Comparison of ENCODE assay signal across 8 mouse cellular contexts in genomic region chr6:5255722-5256451, GRCm38 (mm10). TPM values are rescaled to one million over a fixed set of nuclear protein-coding genes. Genes with fewer than 3 reads are reported as not detected.
A peak's percentile ranks its signal among the peaks of the same experiment; 100 is the strongest.
DNase-seq lines count a peak whose midpoint lies in the region; ATAC-seq and TF ChIP-seq lines count a peak whose summit lies in the region.

Gene Pon3, minus strand, starts transcription at chr6:5256286.

- TF ChIP-seq CTCF in E14TG2a.4 (conservative IDR thresholded peaks at IDR 0.05; ENCODE audit: low read length), result no peak

- peak; percentile 79; the same call in 1 of the 2 replicates for ATAC-seq in forebrain, embryonic 11.5 days (replicated peaks; ENCODE audit: low FRiP score)

- WGBS in forebrain, embryonic 11.5 days, result 11% methylated on average over 16 of the region's 16 CpGs

- no peaks in the 10 kb centered on the region for H3K36me3 ChIP-seq in E14TG2a.4 (ENCODE audit: insufficient read depth, low read length)
- no peaks in the 10 kb centered on the region for H3K36me3 ChIP-seq in forebrain, embryonic 11.5 days (ENCODE audit: control insufficient read depth, insufficient read depth, low read length)

- intact Hi-C loops in heart, postnatal 25 days (cut with DNase I), result loop anchor here (5.0 kb wide), 1 partner anchor 41 kb away; the partner anchor contains the start of gene Pon2

- H3K9ac ChIP-seq in forebrain, embryonic 11.5 days (ENCODE audit: low read length), result peak within 1 kb of the TSS; percentile 2; the same call in 1 of the 2 replicates

- peak within 1 kb of the TSS; percentile 70 for H3K4me3 ChIP-seq in E14TG2a.4 (replicated peaks; ENCODE audit: low read length)
- peak within 1 kb of the TSS; percentile 5; the same call in 1 of the 2 replicates for H3K4me3 ChIP-seq in forebrain, embryonic 11.5 days (ENCODE audit: low read depth, low read length)

- DNase-seq in adrenal gland, postnatal 14 days, result peak; percentile 84
- peak; percentile 70 for DNase-seq in forebrain, embryonic 11.5 days (ENCODE audit: low spot score)
- DNase-seq in heart, postnatal 25 days (ENCODE audit: low spot score), result peak; percentile 53
- DNase-seq in kidney, postnatal 4 days, result peak; percentile 61 to 77
- peak; percentile 76 to 86 for DNase-seq in lung, postnatal 4 days
- DNase-seq in retina, postnatal 1 day, result peak; percentile 64
- DNase-seq in MN1 (ENCODE audit: low spot score), result no peak

- no peak within 1 kb of the TSS for H3K27ac ChIP-seq in forebrain, embryonic 11.5 days (ENCODE audit: low read depth, low read length)

- H3K4me1 ChIP-seq in E14TG2a.4 (replicated peaks; ENCODE audit: low read depth, low read length), result peaks cover 16% of the 10 kb centered on the region
- no peaks in the 10 kb centered on the region for H3K4me1 ChIP-seq in forebrain, embryonic 11.5 days (replicated peaks; ENCODE audit: control insufficient read depth, insufficient read depth, low read length)

- H3K4me2 ChIP-seq in forebrain, embryonic 11.5 days (ENCODE audit: low read depth, low read length, severe bottlenecking), result peak within 1 kb of the TSS; percentile 40

- H3K27me3 ChIP-seq in E14TG2a.4 (ENCODE audit: insufficient read depth, low read length), result peaks cover 11% of the 10 kb centered on the region; the same call in 1 of the 2 replicates
- no peaks in the 10 kb centered on the region for H3K27me3 ChIP-seq in forebrain, embryonic 11.5 days (ENCODE audit: control insufficient read depth, insufficient read depth, low read length)

- H3K9me3 ChIP-seq in E14TG2a.4 (ENCODE audit: low read length), result no peaks in the 10 kb centered on the region
- H3K9me3 ChIP-seq in forebrain, embryonic 11.5 days (ENCODE audit: control insufficient read depth, low read length), result no peaks in the 10 kb centered on the region

RNA-seq across cellular contexts. Expression of gene Pon3, which starts in this region (rescaled TPM):
- total RNA-seq in adrenal gland, postnatal 14 days (2021), result 115 and 118 TPM in 2 replicates
- 4.5 and 4.8 TPM in 2 replicates for polyA plus RNA-seq in forebrain, embryonic 11.5 days (2014; fragmentation: Nextera tagmentation; extraction: Ambion mirVana)
- total RNA-seq in heart, postnatal 25 days (2021), result 10 to 100 TPM; 19.4 to 20.0 TPM
